In the genomic region with DNA sequence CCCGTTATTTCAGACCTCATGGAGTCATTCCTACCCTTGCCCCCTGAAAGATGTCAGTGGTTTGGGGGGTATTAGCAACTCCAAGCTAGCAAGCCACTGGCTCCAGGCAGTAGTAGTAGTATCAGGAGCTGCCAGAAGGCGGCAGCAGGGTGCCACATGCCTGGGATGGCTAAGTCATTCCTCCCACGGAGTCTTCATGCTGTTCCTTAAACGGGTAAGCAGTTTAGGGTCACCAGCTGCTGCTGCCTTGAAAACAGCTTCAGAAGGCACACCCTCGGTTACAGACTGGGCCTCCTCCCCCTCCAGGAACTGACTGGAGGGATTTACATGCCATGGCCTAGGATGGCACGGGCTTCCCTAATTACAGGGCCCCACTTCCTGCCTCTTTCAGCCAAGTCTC, we compare ENCODE assay signal across 8 mouse cellular contexts. TPM values are rescaled to one million over a fixed set of nuclear protein-coding genes. Genes with fewer than 3 reads are reported as not detected.
DNase-seq lines count a peak whose midpoint lies in the region; ATAC-seq and TF ChIP-seq lines count a peak whose summit lies in the region.

No protein-coding gene starts in this region.

- intact Hi-C loops in gastrocnemius, postnatal 36 days (cut with DNase I), result no loop called here

- no peak overlapping the region for H3K9ac ChIP-seq in heart, embryonic 12.5 days
- H3K9ac ChIP-seq in limb, embryonic 12.5 days (replicated peaks), result no peak overlapping the region
- no peak overlapping the region for H3K9ac ChIP-seq in midbrain, embryonic 13.5 days (replicated peaks)

- no peak for ATAC-seq in heart, embryonic 12.5 days (ENCODE audit: insufficient number of reproducible peaks, low FRiP score)
- ATAC-seq in limb, embryonic 12.5 days (ENCODE audit: insufficient number of reproducible peaks, insufficient read depth, low FRiP score, low TSS enrichment, low read depth), result peak; percentile 29; the same call in 1 of the 2 replicates
- ATAC-seq in midbrain, embryonic 13.5 days, result peak; percentile 64

- peaks cover 17% of the 10 kb centered on the region for H3K4me1 ChIP-seq in heart, embryonic 12.5 days (replicated peaks)
- peaks cover 25% of the 10 kb centered on the region for H3K4me1 ChIP-seq in limb, embryonic 12.5 days (replicated peaks)
- H3K4me1 ChIP-seq in midbrain, embryonic 13.5 days (replicated peaks), result peaks cover 4% of the 10 kb centered on the region
- H3K4me1 ChIP-seq in small intestine, adult 2 months (ENCODE audit: control insufficient read depth, insufficient read depth, insufficient read length, low read length), result peaks cover 32% of the 10 kb centered on the region

- 10% methylated on average over 6 of the region's 6 CpGs for WGBS in heart, embryonic 12.5 days
- WGBS in limb, embryonic 12.5 days, result 2% methylated on average over 6 of the region's 6 CpGs
- 15% methylated on average over 6 of the region's 6 CpGs for WGBS in midbrain, embryonic 13.5 days
- WGBS in small intestine, adult 2 months, result 3% methylated on average over 6 of the region's 6 CpGs

- H3K9me3 ChIP-seq in heart, embryonic 12.5 days (replicated peaks), result no peaks in the 10 kb centered on the region
- no peaks in the 10 kb centered on the region for H3K9me3 ChIP-seq in limb, embryonic 12.5 days
- H3K9me3 ChIP-seq in midbrain, embryonic 13.5 days, result no peaks in the 10 kb centered on the region

- peak; percentile 15; the same call in 1 of the 2 replicates for TF ChIP-seq POLR2A in small intestine, adult 2 months (IDR thresholded peaks at IDR 0.05; ENCODE audit: low read depth, low read length)

- H3K4me2 ChIP-seq in heart, embryonic 12.5 days, result no peak overlapping the region
- H3K4me2 ChIP-seq in limb, embryonic 12.5 days, result no peak overlapping the region
- no peak overlapping the region for H3K4me2 ChIP-seq in midbrain, embryonic 13.5 days (replicated peaks)

- peaks cover 19% of the 10 kb centered on the region for H3K36me3 ChIP-seq in heart, embryonic 12.5 days
- peaks cover 17% of the 10 kb centered on the region for H3K36me3 ChIP-seq in limb, embryonic 12.5 days
- H3K36me3 ChIP-seq in midbrain, embryonic 13.5 days, result peaks cover 23% of the 10 kb centered on the region
- H3K36me3 ChIP-seq in small intestine, adult 2 months (ENCODE audit: control insufficient read depth, insufficient read depth, low read length), result peaks cover 15% of the 10 kb centered on the region

- no peaks in the 10 kb centered on the region for H3K27me3 ChIP-seq in heart, embryonic 12.5 days (replicated peaks)
- H3K27me3 ChIP-seq in limb, embryonic 12.5 days, result peaks cover 1% of the 10 kb centered on the region; the same call in 1 of the 2 replicates
- no peaks in the 10 kb centered on the region for H3K27me3 ChIP-seq in midbrain, embryonic 13.5 days
- no peaks in the 10 kb centered on the region for H3K27me3 ChIP-seq in small intestine, adult 2 months (ENCODE audit: control insufficient read depth, insufficient read depth, low read length)

- no peak overlapping the region for H3K27ac ChIP-seq in heart, embryonic 12.5 days (ENCODE audit: poor library complexity, severe bottlenecking)
- H3K27ac ChIP-seq in limb, embryonic 12.5 days, result peak overlapping the region; percentile 69
- no peak overlapping the region for H3K27ac ChIP-seq in midbrain, embryonic 13.5 days
- peak overlapping the region; percentile 92 for H3K27ac ChIP-seq in small intestine, adult 2 months (ENCODE audit: insufficient read depth, low read depth, low read length)

- no peak overlapping the region for H3K4me3 ChIP-seq in heart, embryonic 12.5 days
- no peak overlapping the region for H3K4me3 ChIP-seq in limb, embryonic 12.5 days (replicated peaks)
- no peak overlapping the region for H3K4me3 ChIP-seq in midbrain, embryonic 13.5 days (replicated peaks)
- no peak overlapping the region for H3K4me3 ChIP-seq in small intestine, adult 2 months (ENCODE audit: low read depth, low read length)

- DNase-seq in heart, adult 11 months, result peak; percentile 99
- peak; percentile 73 for DNase-seq in embryo, embryonic 11.5 days (ENCODE audit: low read depth, low spot score)
- peak; percentile 83 for DNase-seq in gastrocnemius, postnatal 36 days
- peak; percentile 73 to 89 for DNase-seq in kidney, adult 8-10 months

- peak; percentile 89 for TF ChIP-seq CTCF in small intestine, adult 2 months (IDR thresholded peaks at IDR 0.05; ENCODE audit: extremely low read depth, insufficient read length, insufficient replicate concordance, low read depth, low read length)

RNA-seq across cellular contexts. Expression of a gene that starts 13.0 kb away (rescaled TPM):
- 0.80 and 1.3 TPM in 2 replicates for polyA plus RNA-seq in heart, embryonic 12.5 days (2016; fragmentation: Nextera tagmentation; extraction: Ambion mirVana)
- 1 to 10 TPM; 1.9 to 3.0 TPM for total RNA-seq in gastrocnemius, postnatal 36 days (2021)
- 0.24 and 0.32 TPM in 2 replicates for polyA plus RNA-seq in limb, embryonic 12.5 days (2016; fragmentation: Nextera tagmentation; extraction: Ambion mirVana)
- polyA plus RNA-seq in midbrain, embryonic 13.5 days (2015; fragmentation: Nextera tagmentation; extraction: Ambion mirVana), result 0.06 and 0.31 TPM in 2 replicates
- polyA plus RNA-seq in small intestine, adult 2 months (2012; rRNA removed), result 27.1 and 36.7 TPM in 2 replicates

RNA-seq across cellular contexts. Expression of a gene that starts 29.7 kb away (rescaled TPM):
- polyA plus RNA-seq in heart, embryonic 12.5 days (2016; fragmentation: Nextera tagmentation; extraction: Ambion mirVana), result 48.7 and 53.3 TPM in 2 replicates
- total RNA-seq in gastrocnemius, postnatal 36 days (2021), result 10 to 100 TPM in 1 of 2 experiments, 1 to 10 TPM in 1; 7.6 to 10.5 TPM
- 74.6 and 76.9 TPM in 2 replicates for polyA plus RNA-seq in limb, embryonic 12.5 days (2016; fragmentation: Nextera tagmentation; extraction: Ambion mirVana)
- 171 and 181 TPM in 2 replicates for polyA plus RNA-seq in midbrain, embryonic 13.5 days (2015; fragmentation: Nextera tagmentation; extraction: Ambion mirVana)
- 3.5 and 9.1 TPM in 2 replicates for polyA plus RNA-seq in small intestine, adult 2 months (2012; rRNA removed)

RNA-seq across cellular contexts. Expression of a gene that starts 48.2 kb away (rescaled TPM):
- polyA plus RNA-seq in heart, embryonic 12.5 days (2016; fragmentation: Nextera tagmentation; extraction: Ambion mirVana), result 20.6 and 22.6 TPM in 2 replicates
- 1 to 10 TPM; 3.5 to 4.1 TPM for total RNA-seq in gastrocnemius, postnatal 36 days (2021)
- polyA plus RNA-seq in limb, embryonic 12.5 days (2016; fragmentation: Nextera tagmentation; extraction: Ambion mirVana), result 39.6 and 40.9 TPM in 2 replicates
- polyA plus RNA-seq in midbrain, embryonic 13.5 days (2015; fragmentation: Nextera tagmentation; extraction: Ambion mirVana), result 25.1 and 28.5 TPM in 2 replicates
- polyA plus RNA-seq in small intestine, adult 2 months (2012; rRNA removed), result 4.2 and 6.2 TPM in 2 replicates

RNA-seq across cellular contexts. Expression of a gene that starts 49.1 kb away (rescaled TPM):
- polyA plus RNA-seq in heart, embryonic 12.5 days (2016; fragmentation: Nextera tagmentation; extraction: Ambion mirVana), result 0.17 and 0.18 TPM in 2 replicates
- total RNA-seq in gastrocnemius, postnatal 36 days (2021), result not detected
- not detected in 2 replicates for polyA plus RNA-seq in limb, embryonic 12.5 days (2016; fragmentation: Nextera tagmentation; extraction: Ambion mirVana)
- polyA plus RNA-seq in midbrain, embryonic 13.5 days (2015; fragmentation: Nextera tagmentation; extraction: Ambion mirVana), result 0.45 and 0.89 TPM in 2 replicates
- not detected in 2 replicates for polyA plus RNA-seq in small intestine, adult 2 months (2012; rRNA removed)

Comparison
In these comparisons a context has a peak if more than half of its experiments do, and no peak if none do; other contexts are left out.
1. H3K27ac ChIP-seq: peak in limb, embryonic 12.5 days (single experiment) and small intestine, adult 2 months (single experiment); none in heart, embryonic 12.5 days (single experiment) and midbrain, embryonic 13.5 days (single experiment).
2. RNA of a gene that starts 13.0 kb away (polyA plus RNA-seq): 27.1 to 36.7 TPM in small intestine, adult 2 months; 0.80 to 1.3 TPM in heart, embryonic 12.5 days, 0.06 to 0.31 TPM in midbrain, embryonic 13.5 days and 0.24 to 0.32 TPM in limb, embryonic 12.5 days; every median in the first group is over 10 times any median in the second.
3. Peak in every context shown above with its lines, with median percentiles within 50 percentile points of each other: DNase-seq.